Mouse (Mus musculus) brain, embryonic 14.5 days (tissue): ENCODE results near the gene Gm16506. TPM values are rescaled to one million over a fixed set of nuclear protein-coding genes. Genes with fewer than 3 reads are reported as not detected.
"Not testable (repeated sequence)": the region's sequence is repeated elsewhere in the genome, so short reads cannot be mapped to it uniquely, and the experiment has no call there.

Experiments
- DNase-seq: peaks from one replicate; pipeline ENCODE4 v3.0.0-alpha.2; 2011; ENCODE audit warnings: low read depth
- polyA plus RNA-seq: library from polyadenylated mRNA; depleted of rRNA; stranded (reverse); fragments of >200 nt; gene quantifications from 2 replicates; pipeline ENCODE4 v1.2.3, GENCODE M21; 2012; rRNA removed

Gene Gm16506
- polyA plus RNA-seq: not detected in 2 replicates

GRCm38 (mm10) chr14:43727385-43727784 is at the start of gene Gm16506:
TSS of gene Gm16506 (minus strand) at chr14:43727485.
- not testable (repeated sequence) for DNase-seq

GRCm38 (mm10) chr14:43747566-43747965 is 20.3 kb upstream of the Gm16506 start, which contains the start of gene Gm6526:
TSS of gene Gm6526 (plus strand) at chr14:43747866.
- not testable (repeated sequence) for DNase-seq

DNA sequence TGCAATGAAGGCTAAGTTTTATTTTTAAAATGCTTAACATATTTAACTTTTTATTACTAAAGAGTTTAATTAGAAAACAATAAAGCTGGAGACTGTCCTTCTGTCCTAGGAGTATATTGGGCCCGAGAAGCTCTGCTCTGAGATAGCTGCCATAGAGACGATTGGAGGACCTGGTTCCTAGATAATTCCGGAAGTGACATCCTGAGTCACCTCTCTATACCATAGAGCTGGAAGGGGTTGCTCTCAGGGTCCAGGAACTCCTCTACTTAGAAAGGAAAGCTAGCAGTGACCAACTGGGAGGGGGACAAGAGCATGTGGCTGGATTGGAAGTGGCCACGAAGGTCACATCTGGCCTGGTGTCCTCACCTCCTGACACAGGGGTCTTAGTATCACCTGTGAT is 29.7 kb downstream of the Gm16506 start, which contains the start of gene Gm7324:
TSS of gene Gm7324 (plus strand) at position 208 of the 400 bp plus-strand sequence.
- DNase-seq: not testable (repeated sequence)

DNA sequence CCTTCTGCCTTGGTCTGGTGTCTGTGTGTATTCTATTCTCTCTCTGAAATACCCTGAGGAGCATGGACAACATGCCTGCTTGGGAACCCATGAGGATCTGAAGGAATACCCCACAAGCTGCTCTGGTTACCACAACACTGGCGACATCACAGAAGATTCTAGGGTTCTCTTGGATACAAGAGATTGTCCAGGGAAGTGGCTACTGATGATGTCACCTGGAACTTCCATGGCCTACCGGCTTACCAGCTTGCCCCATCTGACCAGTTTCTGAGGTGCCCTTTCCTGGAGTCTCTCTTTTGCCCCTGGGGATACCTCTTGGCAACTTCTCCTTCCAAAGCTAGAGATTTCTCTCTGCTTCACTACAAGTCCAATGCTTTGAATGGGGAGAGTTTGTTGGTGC is 50.2 kb downstream of the Gm16506 start, which contains the start of gene Gm8165:
TSS of gene Gm8165 (minus strand) at position 101 of the 400 bp plus-strand sequence.
- DNase-seq: not testable (repeated sequence)

Other genes with a start within 250 kb of the Gm16506 start
- gene Gm5799, start 183.9 kb downstream of the Gm16506 start, polyA plus RNA-seq: not detected in 2 replicates
- not detected in 2 replicates for gene Gm17654, start 148.3 kb downstream of the Gm16506 start, polyA plus RNA-seq
- not detected in 2 replicates for gene Gm10375, start 119.5 kb downstream of the Gm16506 start, polyA plus RNA-seq
- not detected in 2 replicates for gene Gm8165, start 50.3 kb downstream of the Gm16506 start, polyA plus RNA-seq
- gene Gm7324, start 29.7 kb downstream of the Gm16506 start, polyA plus RNA-seq: 0.68 and 0.72 TPM in 2 replicates
- gene Gm6526, start 20.4 kb upstream of the Gm16506 start, polyA plus RNA-seq: not detected in 2 replicates
- gene Gm8180, start 57.3 kb upstream of the Gm16506 start, polyA plus RNA-seq: not detected in 2 replicates
- 0.18 and 0.21 TPM in 2 replicates for gene Ear1, start 148.0 kb upstream of the Gm16506 start, polyA plus RNA-seq
- not detected in 2 replicates for gene Ear10, start 196.1 kb upstream of the Gm16506 start, polyA plus RNA-seq
- gene Gm8113, start 197.9 kb upstream of the Gm16506 start, polyA plus RNA-seq: 6.4 and 9.7 TPM in 2 replicates
- not detected in 2 replicates for gene Ang5, start 229.6 kb upstream of the Gm16506 start, polyA plus RNA-seq